Mouse (Mus musculus): ENCODE measurements around the gene Glrx5. TPM values are rescaled to one million over a fixed set of nuclear protein-coding genes. Genes with fewer than 3 reads are reported as not detected.

Glrx5 gene
- total and polyA plus RNA-seq, 3 experiments, result 38.5 to 112 (median 79.5) TPM

GRCm38 (mm10) chr12:104997641-104998293, 34.7 kb upstream of the Glrx5 start:
- peak overlapping the region; percentile 65 for H3K27ac ChIP-seq (ENCODE audit: insufficient read depth, low read depth)
- H3K9me3 ChIP-seq (replicated peaks; ENCODE audit: low read length), result peaks cover 2% of the 10 kb centered on the region
- H3K27me3 ChIP-seq (replicated peaks), result no peaks in the 10 kb centered on the region
- H3K36me3 ChIP-seq (replicated peaks in 1 of 2; ENCODE audit: control insufficient read depth in 1 of 2, insufficient read depth in 1 of 2, low read length in 1 of 2), result peaks cover 0 to 3% of the 10 kb centered on the region in 2 experiments
- H3K4me1 ChIP-seq (ENCODE audit: control insufficient read depth in 1 of 2, insufficient read depth in 2 of 2), result peaks cover 65 to 98% of the 10 kb centered on the region in 2 experiments
- in situ Hi-C loops (cut with MboI; ENCODE audit: low pct_ligation_motif_present, low pct_unique_long_range_greater_than_20kb, low sequenced_read_pairs), result no loop called here
- dilution Hi-C loops (cut with MboI; ENCODE audit: extremely low pct_ligation_motif_present, extremely low pct_unique_long_range_greater_than_20kb, low sequenced_read_pairs), result no loop called here
- TF ChIP-seq KAT2A (IDR thresholded peaks at IDR 0.05; ENCODE audit: insufficient replicate concordance, low read length), result no peak
- no peak for TF ChIP-seq POLR2AphosphoS2 (IDR thresholded peaks at IDR 0.05; ENCODE audit: low read depth, low read length)
- 0 out of 2 replicates have a peak, but pooled peaks have one; percentile 26 for TF ChIP-seq MAZ (IDR thresholded peaks at IDR 0.05; ENCODE audit: low read depth, low read length)
- TF ChIP-seq MXI1 (IDR thresholded peaks at IDR 0.05; ENCODE audit: low read depth, low read length), result peak; percentile 65
- TF ChIP-seq NRF1 (IDR thresholded peaks at IDR 0.05; ENCODE audit: low read depth, low read length), result 0 out of 2 replicates have a peak, but pooled peaks have one; percentile 14
- no peak for TF ChIP-seq USF2 (conservative IDR thresholded peaks at IDR 0.05; ENCODE audit: low read depth, low read length)
- peak; percentile 62 for TF ChIP-seq EP300 (IDR thresholded peaks at IDR 0.05; ENCODE audit: low read length)
- TF ChIP-seq CTCF (conservative IDR thresholded peaks at IDR 0.05 in 1 of 2, IDR thresholded peaks at IDR 0.05 in 1 of 2; ENCODE audit: low read depth in 2 of 2, low read length in 2 of 2), result no peak
- no peak for TF ChIP-seq ZC3H11A (IDR thresholded peaks at IDR 0.05; ENCODE audit: low read depth, low read length)
- peak; percentile 73 for TF ChIP-seq MAX (IDR thresholded peaks at IDR 0.05; ENCODE audit: low read length)
- TF ChIP-seq MEF2A (IDR thresholded peaks at IDR 0.05; ENCODE audit: borderline replicate concordance, low read depth, low read length), result peak; percentile 17; the same call in 1 of the 2 replicates
- TF ChIP-seq RCOR1 (conservative IDR thresholded peaks at IDR 0.05; ENCODE audit: low read depth, low read length), result peak; percentile 60; the same call in 1 of the 2 replicates
- TF ChIP-seq CHD1 (IDR thresholded peaks at IDR 0.05; ENCODE audit: low read depth, low read length), result peak; percentile 72; the same call in 1 of the 2 replicates
- peak; percentile 26; the same call in 1 of the 2 replicates for TF ChIP-seq BHLHE40 (IDR thresholded peaks at IDR 0.05; ENCODE audit: low read depth, low read length)
- TF ChIP-seq ZMIZ1 (IDR thresholded peaks at IDR 0.05; ENCODE audit: low read depth, low read length), result no peak
- no peak for TF ChIP-seq SMC3 (IDR thresholded peaks at IDR 0.05; ENCODE audit: low read depth, low read length)
- 0 out of 2 replicates have a peak, but pooled peaks have one; percentile 47 for TF ChIP-seq MYC (IDR thresholded peaks at IDR 0.05; ENCODE audit: low read depth, low read length)
- TF ChIP-seq NELFE (IDR thresholded peaks at IDR 0.05; ENCODE audit: low read depth, low read length), result peak; percentile 40; the same call in 1 of the 2 replicates
- no peak for TF ChIP-seq USF1 (IDR thresholded peaks at IDR 0.05; ENCODE audit: low read depth, low read length)
- TF ChIP-seq JUND (conservative IDR thresholded peaks at IDR 0.05; ENCODE audit: low read depth, low read length), result no peak
- no peak for TF ChIP-seq MAFK (IDR thresholded peaks at IDR 0.05; ENCODE audit: insufficient replicate concordance, low read length)
- TF ChIP-seq SIN3A (IDR thresholded peaks at IDR 0.05; ENCODE audit: low read length), result peak; percentile 63
- TF ChIP-seq CHD2 (IDR thresholded peaks at IDR 0.05; ENCODE audit: low read length), result 0 out of 2 replicates have a peak, but pooled peaks have one; percentile 40
- 0 out of 2 replicates have a peak, but pooled peaks have one; percentile 16 for TF ChIP-seq ELF1 (IDR thresholded peaks at IDR 0.05; ENCODE audit: low read depth, low read length)
- no peak for TF ChIP-seq PAX5 (IDR thresholded peaks at IDR 0.05; ENCODE audit: low read length)
- TF ChIP-seq POLR2A (IDR thresholded peaks at IDR 0.05; ENCODE audit: low read depth, low read length), result peak; percentile 56
- TF ChIP-seq JUN (IDR thresholded peaks at IDR 0.05; ENCODE audit: insufficient read depth, low read depth, low read length), result no peak
- peak; percentile 60; the same call in 1 of the 2 replicates for TF ChIP-seq TCF12 (IDR thresholded peaks at IDR 0.05; ENCODE audit: low read depth, low read length)
- TF ChIP-seq ETS1 (conservative IDR thresholded peaks at IDR 0.05; ENCODE audit: low read depth, low read length), result peak; percentile 69
- peaks cover 14% of the 10 kb centered on the region for H3K79me2 ChIP-seq (replicated peaks; ENCODE audit: control insufficient read depth, extremely low read depth, insufficient read depth, poor library complexity, severe bottlenecking)
- no peak overlapping the region for H3K4me3 ChIP-seq (replicated peaks in 1 of 3; ENCODE audit: low read depth in 2 of 3, low read length in 2 of 3, poor library complexity in 1 of 3)
- no peak overlapping the region; the same call in 1 of the 2 replicates for H3K4me2 ChIP-seq (ENCODE audit: insufficient read depth, low read depth, poor library complexity, severe bottlenecking)
- peak; percentile 71 for DNase-seq (ENCODE audit: extremely low read depth)
- no peak overlapping the region for H3K9ac ChIP-seq (ENCODE audit: insufficient read depth, low read depth)

Measured in CH12.LX (cell line).